Mouse (Mus musculus) cerebellum, postnatal 25 days (tissue): ENCODE measurements around the gene Tas1r2.

Source experiments
- DNase-seq, 2 experiments: peaks; one replicate each; pipeline ENCODE4 v3.0.0; 2021; ENCODE audit warnings: mixed read lengths in 2 of 2

Gene Tas1r2

DNA sequence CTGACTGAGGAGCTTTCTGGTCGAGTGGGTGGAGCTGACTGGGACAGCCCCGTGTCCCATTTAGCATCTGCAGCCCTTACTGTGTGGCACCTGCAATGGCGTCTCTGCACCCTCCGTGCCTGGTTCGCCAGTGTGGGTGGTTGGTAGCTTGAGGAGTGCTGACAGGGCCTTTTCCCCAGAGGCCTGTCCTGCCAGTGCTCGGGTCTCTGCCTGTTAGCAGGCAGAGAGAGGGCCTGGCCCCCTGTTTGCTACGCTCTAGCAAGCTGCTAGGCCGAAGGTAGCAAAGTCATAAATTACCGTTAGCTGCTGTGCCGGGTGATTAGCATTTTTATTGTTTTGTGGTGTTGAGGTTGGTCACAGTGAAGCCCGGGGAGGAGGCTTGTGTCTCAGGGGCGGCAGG, 13.5 kb upstream of the Tas1r2 start:
- DNase-seq: no peak

DNA sequence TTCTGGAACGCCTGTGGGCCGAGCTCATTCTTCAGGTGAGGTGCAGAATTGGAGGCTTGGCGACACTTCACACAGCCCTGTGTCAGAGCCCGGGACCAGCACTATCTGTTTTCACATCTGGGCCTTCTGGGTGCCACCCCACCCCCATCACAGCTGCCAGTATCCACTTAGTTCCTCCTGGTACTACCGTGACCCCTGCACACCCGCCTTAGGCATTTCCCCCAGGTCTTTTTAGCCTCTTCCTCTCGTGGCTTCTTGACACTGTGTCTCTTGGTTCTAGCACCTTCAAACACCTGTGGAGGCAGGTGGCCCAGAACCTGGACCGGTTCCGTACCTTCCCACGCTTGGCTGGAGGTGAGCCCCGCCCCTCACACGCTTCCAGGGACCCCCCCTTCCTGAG, 13.0 kb upstream of the Tas1r2 start:
- DNase-seq: no peak

DNA sequence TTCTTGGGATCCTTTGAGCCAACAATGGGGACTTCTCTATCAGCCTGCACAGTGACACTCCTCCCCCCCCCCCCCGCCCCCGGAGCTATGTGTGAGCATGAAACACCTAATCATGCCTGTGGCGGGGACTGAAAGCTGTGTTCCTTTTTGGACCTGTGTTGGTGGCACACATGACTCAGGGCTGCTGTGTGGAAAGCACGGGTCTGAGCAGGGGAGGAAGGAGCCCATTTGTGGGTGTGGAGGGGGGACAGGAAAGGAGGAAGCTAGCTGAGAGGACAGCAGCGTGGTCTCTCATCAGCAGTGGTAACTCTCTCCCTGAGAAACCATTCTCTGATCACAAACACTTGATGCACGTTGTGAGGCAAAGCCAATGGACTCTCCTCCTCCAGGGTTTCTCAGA, 12.6 kb upstream of the Tas1r2 start:
- DNase-seq: no peak

DNA sequence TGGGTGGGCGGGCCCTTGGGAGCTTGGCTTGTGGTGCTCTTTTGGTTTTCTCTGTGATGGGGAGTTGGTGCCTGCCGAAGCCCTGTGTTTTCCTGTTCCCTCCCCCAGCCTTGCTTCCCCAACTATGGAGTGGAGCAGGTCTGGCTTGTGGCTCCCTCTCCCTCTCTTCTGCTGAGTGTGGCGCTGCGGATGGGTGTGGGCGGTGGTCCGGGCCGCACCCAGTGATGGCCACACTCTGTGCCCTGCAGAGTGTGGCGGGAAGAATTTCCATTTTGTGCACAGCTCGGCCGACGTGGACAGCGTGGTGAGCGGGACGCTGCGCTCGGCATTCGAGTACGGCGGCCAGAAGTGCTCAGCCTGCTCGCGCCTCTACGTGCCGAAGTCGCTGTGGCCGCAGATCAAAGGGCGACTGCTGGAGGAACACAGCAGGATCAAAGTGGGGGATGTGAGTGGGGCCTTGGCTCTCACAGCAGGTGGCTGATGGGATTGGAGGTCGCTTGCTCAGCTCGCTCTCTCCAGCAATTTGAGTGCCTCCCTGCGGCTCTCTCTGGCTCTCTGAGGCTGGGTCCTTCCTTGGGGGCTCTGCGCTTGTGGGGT, 11.4 kb upstream of the Tas1r2 start:
- DNase-seq: no peak

DNA sequence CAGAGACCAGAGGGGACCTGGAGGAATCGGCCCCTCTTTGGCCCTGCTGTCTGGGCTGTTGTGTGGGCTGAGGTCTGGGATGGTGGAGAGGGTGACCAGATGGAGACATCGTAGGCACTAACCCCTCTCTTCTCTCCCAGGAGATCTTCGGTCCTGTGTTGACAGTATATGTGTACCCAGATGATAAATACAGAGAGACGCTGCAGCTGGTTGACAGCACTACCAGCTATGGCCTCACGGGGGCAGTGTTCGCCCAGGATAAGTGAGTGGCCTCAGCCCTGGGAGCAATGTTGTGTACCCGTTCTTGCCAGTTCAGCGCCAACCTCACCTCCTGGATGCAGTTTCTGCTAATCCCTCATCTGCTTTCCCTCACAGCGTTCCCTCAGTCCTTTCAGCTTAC, 9.4 kb upstream of the Tas1r2 start:
- peak; percentile 88 to 90 for DNase-seq

DNA sequence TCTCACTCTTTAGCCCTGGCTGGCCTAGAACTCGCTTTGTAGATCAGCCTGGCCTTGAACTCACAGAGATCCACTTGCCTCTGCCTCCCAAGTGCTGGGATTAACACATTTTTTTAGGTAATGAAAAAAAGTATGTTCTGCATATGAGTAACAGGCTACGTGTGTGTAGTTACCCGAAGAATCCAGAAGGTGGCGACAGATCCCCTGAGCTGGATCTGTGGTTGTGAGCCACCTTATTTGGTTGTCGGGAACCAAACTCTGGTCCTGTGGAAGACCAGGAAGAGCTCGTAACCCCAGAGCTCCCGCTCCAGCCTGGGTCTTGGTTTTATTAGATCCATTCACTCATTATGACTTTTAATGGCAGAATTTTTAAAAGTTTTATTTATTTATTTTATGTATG, 6.4 kb upstream of the Tas1r2 start:
- no peak for DNase-seq

DNA sequence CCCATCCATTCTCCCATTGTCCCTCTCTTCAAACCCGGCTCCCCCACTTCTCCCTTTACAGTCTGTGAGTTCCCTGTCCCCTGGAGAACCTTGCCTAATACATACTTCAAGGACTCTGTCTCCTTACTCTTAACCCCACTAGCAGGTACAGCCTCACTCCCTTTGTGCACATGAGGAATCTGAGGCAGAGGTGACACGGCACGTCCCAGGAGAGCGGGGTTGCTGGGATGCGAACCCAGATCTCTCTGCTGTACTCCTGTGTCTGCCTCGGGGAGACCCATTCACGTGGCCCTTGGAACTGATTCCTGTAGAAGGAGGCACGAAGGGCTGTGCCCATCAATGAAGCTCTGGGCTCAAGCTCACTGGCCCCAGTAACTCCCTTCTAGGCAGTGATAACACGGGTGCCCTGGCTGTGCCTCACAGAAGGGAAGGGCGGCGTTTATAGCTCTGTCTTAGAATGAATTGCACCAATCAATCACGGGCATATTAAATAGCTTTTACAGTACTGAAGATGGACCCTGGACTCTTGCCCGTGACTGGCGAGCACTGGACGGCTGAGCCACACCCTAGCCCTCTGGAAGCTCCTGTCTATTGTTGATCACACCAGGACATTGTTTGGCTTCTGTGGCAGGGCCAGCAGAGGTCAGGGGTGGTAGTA, 3.1 kb upstream of the Tas1r2 start:
- DNase-seq: no peak

DNA sequence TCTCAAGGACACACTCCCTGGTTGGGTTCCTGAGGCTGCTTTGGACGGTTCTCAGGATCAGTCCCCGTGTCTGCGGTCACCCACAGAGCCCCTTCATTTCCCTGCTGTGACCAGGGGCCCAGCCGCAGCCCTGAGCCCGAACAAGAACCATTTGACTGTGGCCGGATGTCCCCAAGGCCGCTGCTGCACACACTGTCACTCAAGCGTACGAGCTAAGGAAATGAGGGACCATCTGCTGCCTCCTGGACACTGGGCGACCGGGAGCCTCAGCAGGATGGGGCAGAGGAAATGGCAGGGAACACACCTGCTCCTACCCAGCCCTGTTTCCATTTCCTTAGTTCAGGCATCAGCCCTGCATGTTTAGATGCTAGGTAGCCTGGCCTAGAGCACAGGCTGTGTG, 2.4 kb upstream of the Tas1r2 start:
- peak; percentile 37 to 39 for DNase-seq

DNA sequence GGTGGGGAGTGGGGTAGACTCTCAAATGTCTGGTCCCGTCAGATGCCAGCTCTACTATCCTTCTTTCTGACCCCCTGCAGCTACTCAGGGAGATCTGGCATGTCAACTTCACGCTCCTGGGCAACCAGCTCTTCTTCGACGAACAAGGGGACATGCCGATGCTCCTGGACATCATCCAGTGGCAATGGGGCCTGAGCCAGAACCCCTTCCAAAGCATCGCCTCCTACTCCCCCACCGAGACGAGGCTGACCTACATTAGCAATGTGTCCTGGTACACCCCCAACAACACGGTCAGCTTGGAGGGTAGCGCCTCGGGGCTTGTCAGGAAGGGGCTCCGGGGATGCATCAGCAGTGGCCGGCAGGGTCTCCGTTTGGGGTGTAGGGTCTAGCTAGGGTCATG, 8.6 kb downstream of the Tas1r2 start:
- DNase-seq: peak in 1 of 2 experiments; percentile 43

DNA sequence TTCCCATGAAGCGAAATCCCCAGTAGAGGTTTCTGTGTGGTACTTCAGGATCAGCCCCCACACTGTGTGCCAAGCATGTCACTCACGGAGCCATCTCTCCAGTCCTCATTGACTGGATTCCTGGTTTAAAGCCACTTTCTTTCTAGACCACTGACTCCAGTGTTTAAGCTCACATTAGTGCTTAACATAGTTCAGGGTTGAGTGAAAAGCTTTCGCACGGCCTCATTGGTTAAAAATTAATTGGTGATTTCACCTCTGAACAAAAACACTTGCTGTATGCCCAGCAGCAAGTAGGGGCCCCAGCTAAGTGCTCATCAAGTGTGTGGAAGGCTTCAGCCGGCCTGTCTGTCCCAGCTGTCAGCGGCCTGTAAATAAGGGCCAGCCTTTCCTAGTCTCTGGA, 14.3 kb downstream of the Tas1r2 start:
- no peak for DNase-seq

DNA sequence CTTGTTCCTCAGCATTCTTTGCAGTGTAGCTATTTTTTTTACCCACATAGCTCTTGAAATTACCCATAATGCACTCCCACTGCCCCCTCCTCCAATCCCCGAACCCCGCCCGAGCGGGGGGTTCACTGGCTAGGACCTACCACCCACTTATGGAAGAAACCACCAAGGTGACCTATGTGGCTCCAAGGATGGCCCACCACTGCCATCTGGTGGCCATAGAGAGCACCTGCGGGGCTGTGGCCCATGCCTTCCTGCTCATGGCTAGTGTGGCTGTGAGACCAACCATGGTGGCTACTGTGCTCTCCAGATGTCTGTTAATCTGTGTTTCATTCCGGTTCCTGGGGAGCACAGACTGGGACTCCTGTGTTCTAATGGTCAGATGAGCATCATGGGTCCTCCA, 16.5 kb downstream of the Tas1r2 start:
- peak; percentile 69 to 82 for DNase-seq

DNA sequence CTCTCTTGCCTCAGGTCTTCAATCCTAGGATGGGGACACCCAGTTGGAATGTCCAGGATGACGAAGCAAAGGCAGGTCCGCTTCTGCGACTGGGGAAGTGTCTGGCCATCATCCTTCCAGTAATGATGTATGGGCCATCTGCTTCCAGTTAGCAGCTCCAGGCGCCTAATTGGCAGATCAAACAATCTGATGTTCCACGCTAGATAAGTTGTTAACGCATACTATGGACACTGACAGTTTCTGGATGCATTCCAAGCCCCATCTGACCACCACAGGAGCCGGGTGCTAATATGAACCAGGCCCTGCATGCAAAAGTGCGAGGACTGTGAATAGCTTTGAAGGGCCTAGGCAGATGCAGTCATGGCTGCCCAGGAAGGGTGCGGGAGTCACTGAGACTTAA, 22.4 kb downstream of the Tas1r2 start:
- no peak for DNase-seq

DNA sequence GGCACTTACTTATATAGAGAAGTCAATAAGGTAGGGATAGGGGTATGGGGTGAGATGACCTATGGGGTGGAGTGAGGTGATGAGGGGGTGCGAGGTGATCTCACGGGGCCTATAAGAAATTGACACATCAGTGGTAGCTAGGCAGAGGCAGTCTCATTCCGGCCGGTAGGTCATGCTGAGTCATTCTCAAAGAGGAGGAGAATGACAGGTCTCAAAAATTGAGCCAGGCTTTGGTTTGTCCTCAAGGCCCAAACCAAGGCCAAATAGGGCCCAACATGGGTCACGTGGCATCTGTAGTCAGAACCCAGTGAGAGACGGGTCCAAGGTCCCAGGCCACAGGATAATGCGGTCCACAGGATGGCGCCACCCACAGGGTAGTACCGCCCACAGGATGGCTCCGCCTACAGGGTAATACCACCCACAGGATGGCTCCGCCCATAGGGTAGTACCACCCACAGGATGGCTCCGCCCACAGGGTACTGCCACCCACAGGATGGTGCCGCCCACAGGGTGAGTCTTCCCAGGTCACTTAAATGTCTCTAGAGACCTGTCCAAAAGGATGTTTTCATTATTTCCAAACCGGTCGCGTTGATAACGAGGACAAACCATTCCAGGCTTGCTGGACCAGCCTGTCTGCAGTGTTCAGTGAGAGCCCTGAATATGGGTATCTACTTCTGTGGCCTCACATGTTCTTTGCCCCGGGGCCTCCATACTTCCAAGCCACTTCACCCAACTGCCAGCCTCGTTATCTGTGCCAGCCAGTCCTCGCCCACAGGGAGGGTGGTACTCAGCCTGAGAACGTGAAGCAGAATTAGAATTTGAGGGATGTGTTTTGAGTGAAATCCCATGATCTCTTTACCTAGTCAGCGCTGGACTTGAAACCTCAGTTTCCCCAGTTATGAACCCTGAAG, 30.6 kb downstream of the Tas1r2 start:
- DNase-seq: no peak

DNA sequence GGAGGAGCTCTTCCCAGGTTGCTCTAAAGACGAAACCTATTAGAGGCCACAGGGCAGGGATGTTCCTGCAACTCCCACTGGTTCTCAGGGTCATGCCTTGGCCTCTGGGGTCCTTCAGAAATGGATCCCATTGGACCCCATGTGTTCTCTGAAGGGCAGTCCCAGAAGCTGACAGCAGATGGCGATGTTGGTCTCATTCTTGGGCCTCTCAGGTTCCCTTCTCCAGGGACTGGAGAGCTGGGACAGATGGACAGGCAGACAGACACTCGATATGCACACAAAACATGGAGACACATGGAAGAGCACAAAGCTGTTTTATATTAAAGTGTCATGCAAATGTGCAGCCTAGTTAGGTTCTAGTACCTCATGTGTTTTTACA, 31.3 kb downstream of the Tas1r2 start:
- peak; percentile 63 to 76 for DNase-seq

DNA sequence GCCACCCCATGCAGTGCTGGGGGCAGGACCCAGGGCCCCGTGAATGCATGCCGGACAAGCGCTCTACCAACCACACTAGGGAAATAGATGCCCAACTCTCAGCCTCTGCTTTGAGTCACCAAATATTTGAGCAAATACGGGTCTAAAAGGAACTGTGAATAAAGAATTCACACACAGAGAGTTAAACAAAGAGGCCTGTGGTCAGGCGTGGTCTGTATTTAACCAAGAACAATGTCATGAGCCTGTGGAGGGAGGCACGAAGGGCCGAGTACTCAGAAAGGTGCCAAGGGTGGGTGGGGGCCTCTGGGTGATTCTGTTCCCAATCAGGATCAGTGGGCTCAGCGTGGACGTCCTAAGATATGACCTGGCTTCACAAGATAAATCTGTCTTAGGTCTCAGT, 34.7 kb downstream of the Tas1r2 start:
- DNase-seq: no peak

DNA sequence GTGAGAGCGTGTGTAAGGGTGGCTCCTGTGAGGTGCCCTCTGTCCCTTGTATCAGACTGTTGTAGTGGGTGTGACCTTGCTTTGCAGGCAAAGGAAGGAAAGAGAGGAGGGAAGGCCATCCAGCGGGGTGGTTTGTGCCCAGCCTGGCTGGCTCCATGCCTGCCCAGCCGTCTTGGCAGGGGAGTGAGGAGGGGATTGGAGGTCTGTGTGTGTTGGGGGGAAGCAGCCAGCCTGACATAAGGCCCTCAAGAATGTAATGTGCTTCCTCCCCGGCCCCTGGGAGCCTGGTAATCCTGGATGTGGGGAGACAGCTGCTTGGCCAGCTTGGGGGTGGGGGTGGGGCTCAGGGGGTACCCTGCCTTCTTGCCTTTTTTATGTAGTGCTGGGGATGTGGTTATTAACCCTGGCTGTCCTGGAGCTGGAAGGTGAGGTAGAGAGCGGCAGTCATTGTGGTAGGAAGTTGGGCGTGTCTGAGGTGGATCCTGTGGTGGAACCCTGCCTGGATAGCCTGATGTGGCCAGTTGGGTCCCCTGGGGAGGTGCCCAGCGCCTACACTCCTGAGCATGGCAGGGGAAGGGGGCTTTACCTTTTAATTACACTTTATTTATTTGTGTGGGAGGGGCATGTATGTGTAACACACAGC, 36.4 kb downstream of the Tas1r2 start:
- no peak for DNase-seq

DNA sequence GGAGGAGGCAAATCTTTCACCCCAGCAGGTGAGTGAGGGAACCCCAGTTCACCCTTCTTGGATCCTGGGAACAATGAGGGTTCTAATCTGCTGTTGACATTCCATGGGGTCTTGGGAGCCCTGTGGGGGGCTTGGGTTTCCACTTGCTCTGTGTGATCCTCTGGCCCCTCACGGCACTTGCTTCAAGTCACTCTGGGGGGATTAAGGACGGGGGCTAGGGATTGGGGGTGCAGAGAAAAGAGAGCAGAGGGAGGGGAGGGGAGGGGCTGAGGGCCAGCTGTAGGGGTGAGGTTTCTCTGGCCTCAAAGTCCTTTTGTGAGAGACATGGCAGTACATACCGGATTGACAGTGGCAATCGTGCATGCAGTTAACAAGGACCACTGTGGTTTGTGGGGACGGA, 40.0 kb downstream of the Tas1r2 start:
- DNase-seq: no peak

DNA sequence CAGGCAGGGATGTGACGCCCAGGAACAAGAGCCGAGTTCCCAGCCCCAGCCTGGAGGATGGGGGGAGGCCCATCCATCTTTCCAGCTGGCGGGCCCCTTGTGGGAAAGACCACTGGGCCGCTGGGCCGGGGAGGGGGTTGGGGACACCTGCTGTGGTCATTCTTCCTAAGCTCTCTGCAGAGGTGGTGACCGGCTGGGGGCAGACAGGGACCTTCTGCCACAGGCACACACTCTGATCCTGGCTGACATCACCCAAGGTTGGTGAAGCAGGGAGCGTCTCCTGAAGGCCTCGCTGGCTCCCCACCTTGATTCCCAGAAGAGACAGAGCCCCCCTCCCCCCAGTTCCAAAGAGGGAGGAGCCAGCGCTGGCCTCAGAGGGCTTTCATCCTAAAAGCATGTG, 44.4 kb downstream of the Tas1r2 start:
- no peak for DNase-seq

DNA sequence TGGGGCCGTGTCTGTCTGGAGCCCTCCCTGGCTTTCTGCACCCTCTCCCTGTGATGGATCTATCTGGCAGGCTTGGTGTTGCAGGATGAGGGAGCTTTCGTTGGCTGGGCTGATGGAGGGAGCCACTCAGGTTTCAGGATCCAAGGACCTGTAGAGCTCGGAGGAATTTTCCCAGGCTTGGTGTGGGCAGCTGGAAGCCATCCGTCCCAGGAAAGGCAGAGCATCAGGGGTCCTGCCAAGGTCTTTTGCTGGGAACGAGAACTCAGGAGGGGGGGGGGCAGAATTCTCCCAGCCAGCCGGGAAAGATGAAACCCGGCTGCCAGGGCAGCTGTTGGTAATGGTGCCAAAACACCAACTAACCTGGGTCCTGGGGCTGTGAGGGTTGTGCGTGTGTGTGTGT, 45.3 kb downstream of the Tas1r2 start:
- DNase-seq: no peak

DNA sequence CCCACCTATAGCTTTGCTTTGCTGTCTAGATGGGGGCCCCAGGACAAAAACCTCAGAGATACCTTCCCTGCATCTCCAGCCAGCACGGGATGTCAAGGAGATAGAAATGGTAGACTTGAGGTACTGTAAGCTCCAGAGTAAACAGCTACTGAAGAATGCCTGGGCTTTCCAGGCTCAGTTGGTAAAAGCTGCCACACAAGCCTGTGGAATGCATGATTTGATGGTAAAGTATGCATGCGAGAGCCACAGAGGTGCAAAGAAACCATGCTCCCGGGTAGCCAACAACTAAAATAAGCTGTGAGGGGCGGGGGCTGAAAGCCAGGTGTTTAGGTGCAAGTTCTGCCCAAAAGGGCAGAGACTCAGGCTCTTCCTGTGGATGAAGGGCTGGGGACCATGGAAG, 49.6 kb downstream of the Tas1r2 start:
- no peak for DNase-seq

DNA sequence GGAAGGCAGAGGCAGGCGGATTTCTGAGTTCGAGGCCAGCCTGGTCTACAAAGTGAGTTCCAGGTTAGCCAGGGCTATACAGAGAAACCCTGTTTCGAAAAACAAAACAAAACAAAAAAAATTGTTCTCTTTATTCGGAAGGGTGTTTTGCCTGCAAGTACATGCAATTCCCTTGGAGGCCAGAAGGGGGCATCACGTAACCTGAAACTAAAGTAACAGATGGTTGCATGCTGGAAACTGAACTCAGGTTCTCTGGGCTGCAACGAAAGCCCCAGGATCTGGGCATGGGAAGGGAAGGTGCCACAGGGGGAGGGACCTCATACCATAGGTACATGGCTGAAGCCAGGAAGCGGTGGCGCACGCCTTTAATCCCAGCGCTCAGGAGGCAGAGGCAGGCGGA, 50.1 kb downstream of the Tas1r2 start:
- DNase-seq: no peak

DNA sequence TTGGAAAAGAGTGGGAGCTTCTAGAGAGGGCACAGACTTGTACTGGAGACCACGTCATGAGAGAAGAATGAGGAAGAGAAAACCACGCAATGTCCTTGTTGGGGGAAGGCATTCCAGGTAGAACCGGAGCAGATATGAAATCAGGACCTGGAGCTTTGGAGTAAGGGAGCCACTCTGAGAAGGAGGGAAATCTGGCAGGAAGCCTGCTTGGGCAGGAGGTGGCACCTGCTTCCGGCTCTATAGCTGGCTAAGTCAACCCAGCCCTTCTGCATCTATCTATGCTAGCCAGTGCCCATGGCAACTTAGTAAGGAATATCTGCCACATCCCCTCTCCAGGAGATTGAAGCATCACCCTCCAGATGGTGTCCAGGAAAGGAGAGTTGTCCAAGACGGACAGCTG, 52.6 kb downstream of the Tas1r2 start:
- DNase-seq: no peak

DNA sequence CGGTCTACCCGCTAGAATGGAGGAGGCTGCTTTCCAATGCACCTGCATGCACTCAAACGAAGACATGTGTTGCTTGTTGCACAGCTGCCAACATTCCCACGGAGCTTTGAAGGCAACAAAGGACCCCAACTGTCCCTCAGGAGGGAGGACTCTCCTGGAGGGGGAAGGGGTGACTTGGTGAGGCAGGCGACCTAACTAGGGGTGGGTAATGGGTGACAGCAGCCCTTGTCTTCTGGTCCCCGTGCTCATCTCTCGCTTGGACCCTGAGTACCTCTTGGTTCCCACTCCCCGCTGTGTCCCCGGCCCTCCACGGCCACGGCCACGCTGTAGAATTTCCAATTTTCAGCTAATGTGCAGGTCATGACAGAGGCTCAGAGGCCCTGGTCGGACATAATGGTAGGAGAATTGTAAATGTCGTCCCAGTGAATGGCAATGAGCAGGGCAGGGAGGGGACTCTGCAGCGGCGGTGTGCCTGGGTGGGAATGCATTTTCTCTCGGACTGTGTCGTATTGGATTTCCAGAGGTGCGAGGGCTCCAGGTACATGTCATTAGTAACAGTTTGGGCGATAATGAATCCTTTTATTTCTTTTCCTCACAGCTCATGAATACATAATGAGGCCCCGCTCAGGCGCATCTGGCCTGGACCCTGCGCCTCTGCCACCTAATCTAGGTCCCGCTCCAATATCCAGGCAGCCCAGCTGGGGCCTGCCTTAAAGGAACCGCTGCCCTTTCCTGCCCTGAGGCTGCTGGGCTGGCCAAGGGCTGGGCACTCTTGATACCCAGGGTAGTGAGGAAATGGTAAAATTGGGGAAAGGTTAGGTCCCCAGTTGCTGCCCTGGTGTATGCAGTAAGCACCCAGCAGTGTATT, 57.4 kb downstream of the Tas1r2 start:
- DNase-seq: no peak
